Mouse (Mus musculus): ENCODE data around the gene Gm11555. TPM values are rescaled to one million over a fixed set of nuclear protein-coding genes. Genes with fewer than 3 reads are reported as not detected.

Gene Gm11555
- polyA plus RNA-seq (2014; fragmentation: Illumina TruSeq; extraction: RNeasy Lipid Tissue Mini Kit (QIAGEN cat#74804); ENCODE audit: insufficient read depth, low read depth, low replicate concordance) = not detected

DNA sequence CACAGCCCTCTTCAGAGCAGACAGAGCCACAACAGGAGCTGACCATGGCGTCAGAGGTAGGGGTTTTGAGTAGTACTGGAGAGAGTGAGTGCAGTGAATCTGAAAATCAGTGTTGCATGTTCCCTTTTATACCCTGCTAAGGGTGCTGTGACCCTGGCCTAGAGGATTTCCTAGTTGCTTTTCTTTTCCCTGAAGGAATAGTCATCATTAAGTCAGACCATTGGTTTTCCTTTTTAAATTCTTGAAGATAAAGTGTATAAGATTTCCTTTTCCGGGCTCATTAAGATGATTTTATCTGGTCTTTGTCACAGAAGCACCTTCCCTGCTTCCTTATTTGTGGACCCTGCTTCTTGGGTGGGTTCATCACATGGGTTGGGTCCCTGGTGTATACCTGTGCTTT is at the start of gene Gm11555:
Gm11555 (minus strand) TSS at position 101 of the 400 bp plus-strand sequence.

GRCm38 (mm10) chr11:99690463-99690862 is 40.4 kb upstream of the Gm11555 start, which contains the start of gene Gm14190:
Gm14190 (minus strand) TSS chr11:99690740.

DNA sequence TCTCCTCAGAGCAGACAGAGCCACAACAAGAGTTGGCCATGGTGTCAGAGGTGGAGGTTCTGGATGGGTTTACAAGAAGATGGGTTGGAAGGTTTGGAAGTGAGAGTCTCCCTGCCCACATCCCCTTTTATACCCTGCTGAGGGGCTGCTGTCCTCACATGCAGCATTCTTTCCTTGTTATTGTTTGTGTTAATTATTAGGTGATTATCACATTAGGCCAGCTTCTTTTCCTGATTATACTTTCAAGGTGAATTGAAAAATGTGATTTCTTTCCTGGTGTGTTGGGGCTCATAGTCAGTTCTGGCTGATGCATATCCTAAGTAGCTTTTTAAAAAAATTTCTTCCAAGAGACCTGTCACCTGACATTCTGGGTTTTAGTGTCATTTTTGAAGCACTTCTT is 15.8 kb upstream of the Gm11555 start, which contains the start of gene Krtap4-6:
Krtap4-6 (minus strand) TSS at position 101 of the 400 bp plus-strand sequence.

DNA sequence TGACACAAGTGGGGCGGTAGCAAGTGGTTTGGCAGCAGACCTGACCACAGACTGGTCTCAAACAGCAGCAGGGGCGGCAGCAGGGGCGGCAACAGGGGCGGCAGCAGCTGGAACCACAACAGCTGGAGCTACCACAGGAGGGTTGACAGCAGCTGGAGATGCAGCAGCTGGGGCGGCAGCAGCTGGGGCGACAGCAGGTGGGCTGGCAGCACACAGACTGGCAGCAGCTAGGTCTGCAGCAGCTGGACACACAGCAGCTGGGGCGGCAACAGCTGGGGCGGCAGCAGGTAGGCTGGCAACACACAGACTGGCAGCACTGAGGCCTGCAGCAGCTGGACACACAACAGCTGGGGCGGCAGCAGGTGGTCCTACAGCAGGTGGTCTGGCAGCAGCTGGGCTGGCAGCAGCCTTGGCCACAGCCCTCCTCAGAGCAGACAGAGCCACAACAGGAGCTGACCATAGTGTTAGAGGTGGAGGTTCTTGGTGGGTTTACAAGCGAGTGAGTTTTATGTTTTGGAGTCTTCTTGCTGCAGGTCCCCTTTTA is 8.5 kb upstream of the Gm11555 start, which contains the start of gene Gm11563:
Gm11563 (minus strand) TSS at position 494 of the 544 bp plus-strand sequence.

DNA sequence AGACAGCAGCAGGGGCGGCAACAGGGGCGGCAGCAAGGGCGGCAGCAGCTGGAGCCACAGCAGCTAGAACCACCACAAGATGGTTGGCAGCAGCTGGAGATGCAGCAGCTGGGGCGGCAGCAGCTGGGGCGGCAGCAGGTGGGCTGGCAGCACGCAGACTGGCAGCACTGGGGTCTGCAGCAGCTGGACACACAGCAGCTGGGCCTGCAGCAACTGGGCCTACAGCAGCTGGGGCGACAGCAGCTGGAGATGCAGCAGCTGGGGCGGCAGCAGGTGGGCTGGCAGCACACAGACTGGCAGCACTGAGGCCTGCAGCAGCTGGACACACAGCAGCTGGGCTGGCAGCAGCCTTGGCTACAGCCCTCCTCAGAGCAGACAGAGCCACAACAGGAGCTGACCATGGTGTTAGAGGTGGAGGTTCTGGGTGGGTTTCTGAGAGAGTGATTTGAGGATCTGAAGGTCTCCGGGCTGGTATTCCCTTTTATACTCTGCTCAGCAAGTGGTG is 6.3 kb downstream of the Gm11555 start, which contains the start of gene Krtap4-7:
Krtap4-7 (minus strand) TSS at position 455 of the 505 bp plus-strand sequence.

DNA sequence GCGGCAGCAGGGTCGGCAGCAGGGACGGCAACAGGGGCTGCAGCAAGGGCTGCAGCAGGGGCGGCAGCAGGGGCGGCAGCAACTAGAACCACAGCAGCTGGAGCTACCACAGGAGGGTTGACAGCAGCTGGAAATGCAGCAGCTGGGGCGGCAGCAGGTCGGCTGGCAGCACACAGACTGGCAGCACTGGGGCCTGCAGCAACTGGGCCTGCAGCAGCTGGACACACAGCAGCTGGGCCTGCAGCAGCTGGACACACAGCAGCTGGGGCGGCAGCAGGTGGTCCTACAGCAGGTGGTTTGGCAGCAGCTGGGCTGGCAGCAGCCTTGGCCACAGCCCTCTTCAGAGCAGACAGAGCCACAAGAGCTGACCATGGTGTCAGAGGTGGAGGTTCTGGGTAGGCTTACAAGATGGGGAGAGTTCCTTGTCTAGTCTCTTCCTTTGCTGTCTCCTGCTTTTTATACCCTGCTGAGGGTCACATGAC is 15.3 kb downstream of the Gm11555 start, which contains the start of gene Krtap4-2:
Krtap4-2 (minus strand) TSS at position 432 of the 482 bp plus-strand sequence.

DNA sequence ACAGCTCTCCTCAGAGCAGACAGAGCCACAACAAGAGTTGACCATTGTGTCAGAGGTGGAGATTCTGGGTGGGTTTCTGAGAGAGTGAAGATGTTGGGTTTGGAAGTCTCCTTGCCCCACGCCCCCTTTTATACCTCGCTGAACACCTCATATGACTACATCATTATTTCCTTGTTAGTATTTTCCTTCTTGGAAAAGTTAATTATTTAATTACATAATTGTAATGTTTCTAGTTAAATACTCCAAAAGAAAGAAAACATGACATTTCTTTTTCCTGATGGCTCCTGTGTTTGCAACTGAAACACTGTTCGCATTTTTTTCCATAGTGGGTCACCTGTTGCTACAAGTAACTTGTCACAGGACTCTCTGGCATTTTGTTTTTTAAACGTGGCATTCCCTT is 21.9 kb downstream of the Gm11555 start, which contains the start of gene Krtap4-1:
Krtap4-1 (minus strand) TSS at position 101 of the 400 bp plus-strand sequence.

GRCm38 (mm10) chr11:99620335-99620734 is 29.7 kb downstream of the Gm11555 start, which contains the start of gene Gm11562:
Gm11562 (minus strand) TSS chr11:99620435.

DNA sequence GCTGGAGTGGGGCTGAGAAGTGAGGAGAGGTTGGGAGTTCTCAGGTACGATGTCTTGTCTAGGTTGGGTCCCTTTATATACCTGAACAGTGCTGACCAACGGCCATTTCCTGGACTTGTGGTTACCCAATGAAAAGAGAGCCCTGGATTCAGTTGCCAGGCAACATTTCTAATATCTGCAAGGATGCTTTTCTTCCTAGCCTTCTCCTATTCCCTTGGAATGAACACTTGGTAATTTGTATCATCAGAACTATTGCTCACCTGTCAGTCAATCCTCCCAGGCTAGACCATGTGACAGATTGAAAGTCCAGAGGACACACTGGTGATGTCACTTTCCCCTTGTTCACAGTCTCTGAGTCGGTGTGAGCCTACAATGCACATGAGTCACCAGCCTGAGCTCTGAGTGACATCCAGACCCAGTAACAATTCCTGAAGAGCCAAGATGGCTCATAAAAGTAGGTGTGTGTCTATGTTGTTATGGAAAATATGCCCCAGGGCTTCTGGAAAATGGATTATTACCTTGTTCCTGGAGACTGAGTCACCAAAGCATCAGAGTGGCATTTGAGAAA is 35.2 kb downstream of the Gm11555 start, which contains the start of gene Krtap2-4:
Krtap2-4 (minus strand) TSS at position 51 of the 568 bp plus-strand sequence.

DNA sequence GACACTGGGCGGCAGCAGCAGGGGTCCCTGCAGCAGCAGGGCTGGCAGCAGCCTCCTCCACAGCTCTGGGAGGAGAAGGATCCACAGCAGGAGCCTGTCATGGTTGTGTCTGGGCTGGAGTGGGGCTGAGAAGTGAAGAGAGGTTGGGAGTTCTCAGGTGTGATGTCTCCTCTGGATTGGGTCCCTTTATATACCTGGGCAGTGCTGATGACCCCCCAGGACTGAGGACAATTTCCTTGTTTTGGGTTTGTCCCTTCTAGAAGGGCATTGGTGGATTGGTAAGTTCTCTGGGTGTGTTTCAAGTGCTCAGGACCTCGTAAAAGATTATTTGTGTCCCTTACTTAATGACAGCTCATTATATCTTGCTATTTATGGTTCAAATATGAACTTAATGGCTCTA is 39.9 kb downstream of the Gm11555 start, which contains the start of gene Gm11937:
Gm11937 (minus strand) TSS at position 101 of the 400 bp plus-strand sequence.

DNA sequence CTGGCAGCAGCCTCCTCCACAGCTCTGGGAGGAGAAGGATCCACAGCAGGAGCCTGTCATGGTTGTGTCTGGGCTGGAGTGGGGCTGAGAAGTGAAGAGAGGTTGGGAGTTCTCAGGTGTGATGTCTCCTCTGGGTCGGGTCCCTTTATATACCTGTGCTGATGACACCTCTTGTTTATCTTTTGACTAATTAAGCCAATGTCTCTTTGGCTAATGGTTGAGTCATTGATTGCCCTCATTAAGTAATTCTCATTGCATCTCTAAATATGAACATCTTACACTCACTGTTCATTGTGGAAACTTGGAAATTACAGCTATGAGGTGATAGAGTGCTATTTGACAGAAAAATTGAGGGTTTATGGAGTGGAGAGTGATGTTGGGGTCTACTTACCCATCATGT is 46.8 kb downstream of the Gm11555 start, which contains the start of gene Gm11938:
Gm11938 (minus strand) TSS at position 101 of the 400 bp plus-strand sequence.

Other genes with a start within 250 kb of the Gm11555 start
- not detected for gene Krt12, start 228.0 kb downstream of the Gm11555 start, polyA plus RNA-seq (2014; fragmentation: Illumina TruSeq; extraction: RNeasy Lipid Tissue Mini Kit (QIAGEN cat#74804); ENCODE audit: insufficient read depth, low read depth, low replicate concordance)
- gene Krt20, start 212.1 kb downstream of the Gm11555 start, polyA plus RNA-seq (2014; fragmentation: Illumina TruSeq; extraction: RNeasy Lipid Tissue Mini Kit (QIAGEN cat#74804); ENCODE audit: insufficient read depth, low read depth, low replicate concordance) = not detected
- 18.8 TPM for gene Krt23, start 157.1 kb downstream of the Gm11555 start, polyA plus RNA-seq (2014; fragmentation: Illumina TruSeq; extraction: RNeasy Lipid Tissue Mini Kit (QIAGEN cat#74804); ENCODE audit: insufficient read depth, low read depth, low replicate concordance)
- not detected for gene Krt39, start 128.9 kb downstream of the Gm11555 start, polyA plus RNA-seq (2014; fragmentation: Illumina TruSeq; extraction: RNeasy Lipid Tissue Mini Kit (QIAGEN cat#74804); ENCODE audit: insufficient read depth, low read depth, low replicate concordance)
- gene Krt40, start 107.1 kb downstream of the Gm11555 start, polyA plus RNA-seq (2014; fragmentation: Illumina TruSeq; extraction: RNeasy Lipid Tissue Mini Kit (QIAGEN cat#74804); ENCODE audit: insufficient read depth, low read depth, low replicate concordance) = not detected
- not detected for gene Krtap3-3, start 99.4 kb downstream of the Gm11555 start, polyA plus RNA-seq (2014; fragmentation: Illumina TruSeq; extraction: RNeasy Lipid Tissue Mini Kit (QIAGEN cat#74804); ENCODE audit: insufficient read depth, low read depth, low replicate concordance)
- gene Krtap3-2, start 93.4 kb downstream of the Gm11555 start, polyA plus RNA-seq (2014; fragmentation: Illumina TruSeq; extraction: RNeasy Lipid Tissue Mini Kit (QIAGEN cat#74804); ENCODE audit: insufficient read depth, low read depth, low replicate concordance) = not detected
- gene Gm11939, start 90.8 kb downstream of the Gm11555 start, polyA plus RNA-seq (2014; fragmentation: Illumina TruSeq; extraction: RNeasy Lipid Tissue Mini Kit (QIAGEN cat#74804); ENCODE audit: insufficient read depth, low read depth, low replicate concordance) = not detected
- not detected for gene Krtap3-1, start 83.6 kb downstream of the Gm11555 start, polyA plus RNA-seq (2014; fragmentation: Illumina TruSeq; extraction: RNeasy Lipid Tissue Mini Kit (QIAGEN cat#74804); ENCODE audit: insufficient read depth, low read depth, low replicate concordance)
- gene Krtap1-5, start 69.2 kb downstream of the Gm11555 start, polyA plus RNA-seq (2014; fragmentation: Illumina TruSeq; extraction: RNeasy Lipid Tissue Mini Kit (QIAGEN cat#74804); ENCODE audit: insufficient read depth, low read depth, low replicate concordance) = not detected
- gene Krtap1-4, start 66.6 kb downstream of the Gm11555 start, polyA plus RNA-seq (2014; fragmentation: Illumina TruSeq; extraction: RNeasy Lipid Tissue Mini Kit (QIAGEN cat#74804); ENCODE audit: insufficient read depth, low read depth, low replicate concordance) = not detected
- not detected for gene Krtap1-3, start 58.9 kb downstream of the Gm11555 start, polyA plus RNA-seq (2014; fragmentation: Illumina TruSeq; extraction: RNeasy Lipid Tissue Mini Kit (QIAGEN cat#74804); ENCODE audit: insufficient read depth, low read depth, low replicate concordance)
- gene Krtap9-3, start 52.1 kb downstream of the Gm11555 start, polyA plus RNA-seq (2014; fragmentation: Illumina TruSeq; extraction: RNeasy Lipid Tissue Mini Kit (QIAGEN cat#74804); ENCODE audit: insufficient read depth, low read depth, low replicate concordance) = not detected
- gene Gm11938, start 46.9 kb downstream of the Gm11555 start, polyA plus RNA-seq (2014; fragmentation: Illumina TruSeq; extraction: RNeasy Lipid Tissue Mini Kit (QIAGEN cat#74804); ENCODE audit: insufficient read depth, low read depth, low replicate concordance) = not detected
- gene Gm11937, start 40.0 kb downstream of the Gm11555 start, polyA plus RNA-seq (2014; fragmentation: Illumina TruSeq; extraction: RNeasy Lipid Tissue Mini Kit (QIAGEN cat#74804); ENCODE audit: insufficient read depth, low read depth, low replicate concordance) = not detected
- gene Krtap2-4, start 35.4 kb downstream of the Gm11555 start, polyA plus RNA-seq (2014; fragmentation: Illumina TruSeq; extraction: RNeasy Lipid Tissue Mini Kit (QIAGEN cat#74804); ENCODE audit: insufficient read depth, low read depth, low replicate concordance) = not detected
- not detected for gene Gm11562, start 29.8 kb downstream of the Gm11555 start, polyA plus RNA-seq (2014; fragmentation: Illumina TruSeq; extraction: RNeasy Lipid Tissue Mini Kit (QIAGEN cat#74804); ENCODE audit: insufficient read depth, low read depth, low replicate concordance)
- not detected for gene Krtap4-1, start 22.0 kb downstream of the Gm11555 start, polyA plus RNA-seq (2014; fragmentation: Illumina TruSeq; extraction: RNeasy Lipid Tissue Mini Kit (QIAGEN cat#74804); ENCODE audit: insufficient read depth, low read depth, low replicate concordance)
- gene Krtap4-2, start 15.2 kb downstream of the Gm11555 start, polyA plus RNA-seq (2014; fragmentation: Illumina TruSeq; extraction: RNeasy Lipid Tissue Mini Kit (QIAGEN cat#74804); ENCODE audit: insufficient read depth, low read depth, low replicate concordance) = not detected
- gene Krtap4-7, start 6.1 kb downstream of the Gm11555 start, polyA plus RNA-seq (2014; fragmentation: Illumina TruSeq; extraction: RNeasy Lipid Tissue Mini Kit (QIAGEN cat#74804); ENCODE audit: insufficient read depth, low read depth, low replicate concordance) = not detected
- gene Gm11563, start 8.7 kb upstream of the Gm11555 start, polyA plus RNA-seq (2014; fragmentation: Illumina TruSeq; extraction: RNeasy Lipid Tissue Mini Kit (QIAGEN cat#74804); ENCODE audit: insufficient read depth, low read depth, low replicate concordance) = not detected
- gene Krtap4-6, start 15.7 kb upstream of the Gm11555 start, polyA plus RNA-seq (2014; fragmentation: Illumina TruSeq; extraction: RNeasy Lipid Tissue Mini Kit (QIAGEN cat#74804); ENCODE audit: insufficient read depth, low read depth, low replicate concordance) = not detected
- gene Gm14190, start 40.5 kb upstream of the Gm11555 start, polyA plus RNA-seq (2014; fragmentation: Illumina TruSeq; extraction: RNeasy Lipid Tissue Mini Kit (QIAGEN cat#74804); ENCODE audit: insufficient read depth, low read depth, low replicate concordance) = not detected
- gene Gm14180, start 84.1 kb upstream of the Gm11555 start, polyA plus RNA-seq (2014; fragmentation: Illumina TruSeq; extraction: RNeasy Lipid Tissue Mini Kit (QIAGEN cat#74804); ENCODE audit: insufficient read depth, low read depth, low replicate concordance) = not detected
- gene Gm11595, start 122.7 kb upstream of the Gm11555 start, polyA plus RNA-seq (2014; fragmentation: Illumina TruSeq; extraction: RNeasy Lipid Tissue Mini Kit (QIAGEN cat#74804); ENCODE audit: insufficient read depth, low read depth, low replicate concordance) = not detected
- not detected for gene Krtap4-8, start 130.5 kb upstream of the Gm11555 start, polyA plus RNA-seq (2014; fragmentation: Illumina TruSeq; extraction: RNeasy Lipid Tissue Mini Kit (QIAGEN cat#74804); ENCODE audit: insufficient read depth, low read depth, low replicate concordance)
- not detected for gene Krtap4-9, start 135.0 kb upstream of the Gm11555 start, polyA plus RNA-seq (2014; fragmentation: Illumina TruSeq; extraction: RNeasy Lipid Tissue Mini Kit (QIAGEN cat#74804); ENCODE audit: insufficient read depth, low read depth, low replicate concordance)
- gene Gm11596, start 143.2 kb upstream of the Gm11555 start, polyA plus RNA-seq (2014; fragmentation: Illumina TruSeq; extraction: RNeasy Lipid Tissue Mini Kit (QIAGEN cat#74804); ENCODE audit: insufficient read depth, low read depth, low replicate concordance) = not detected
- gene Gm11569, start 148.7 kb upstream of the Gm11555 start, polyA plus RNA-seq (2014; fragmentation: Illumina TruSeq; extraction: RNeasy Lipid Tissue Mini Kit (QIAGEN cat#74804); ENCODE audit: insufficient read depth, low read depth, low replicate concordance) = not detected
- gene Gm11554, start 154.2 kb upstream of the Gm11555 start, polyA plus RNA-seq (2014; fragmentation: Illumina TruSeq; extraction: RNeasy Lipid Tissue Mini Kit (QIAGEN cat#74804); ENCODE audit: insufficient read depth, low read depth, low replicate concordance) = not detected
- not detected for gene Krtap4-13, start 159.7 kb upstream of the Gm11555 start, polyA plus RNA-seq (2014; fragmentation: Illumina TruSeq; extraction: RNeasy Lipid Tissue Mini Kit (QIAGEN cat#74804); ENCODE audit: insufficient read depth, low read depth, low replicate concordance)
- gene Gm11564, start 165.4 kb upstream of the Gm11555 start, polyA plus RNA-seq (2014; fragmentation: Illumina TruSeq; extraction: RNeasy Lipid Tissue Mini Kit (QIAGEN cat#74804); ENCODE audit: insufficient read depth, low read depth, low replicate concordance) = not detected
- not detected for gene 2300003K06Rik, start 187.8 kb upstream of the Gm11555 start, polyA plus RNA-seq (2014; fragmentation: Illumina TruSeq; extraction: RNeasy Lipid Tissue Mini Kit (QIAGEN cat#74804); ENCODE audit: insufficient read depth, low read depth, low replicate concordance)
- gene Krtap4-16, start 201.4 kb upstream of the Gm11555 start, polyA plus RNA-seq (2014; fragmentation: Illumina TruSeq; extraction: RNeasy Lipid Tissue Mini Kit (QIAGEN cat#74804); ENCODE audit: insufficient read depth, low read depth, low replicate concordance) = not detected
- gene Gm11568, start 207.7 kb upstream of the Gm11555 start, polyA plus RNA-seq (2014; fragmentation: Illumina TruSeq; extraction: RNeasy Lipid Tissue Mini Kit (QIAGEN cat#74804); ENCODE audit: insufficient read depth, low read depth, low replicate concordance) = not detected
- not detected for gene Gm11559, start 214.2 kb upstream of the Gm11555 start, polyA plus RNA-seq (2014; fragmentation: Illumina TruSeq; extraction: RNeasy Lipid Tissue Mini Kit (QIAGEN cat#74804); ENCODE audit: insufficient read depth, low read depth, low replicate concordance)
- not detected for gene Krtap9-1, start 223.2 kb upstream of the Gm11555 start, polyA plus RNA-seq (2014; fragmentation: Illumina TruSeq; extraction: RNeasy Lipid Tissue Mini Kit (QIAGEN cat#74804); ENCODE audit: insufficient read depth, low read depth, low replicate concordance)
- gene Gm11567, start 229.0 kb upstream of the Gm11555 start, polyA plus RNA-seq (2014; fragmentation: Illumina TruSeq; extraction: RNeasy Lipid Tissue Mini Kit (QIAGEN cat#74804); ENCODE audit: insufficient read depth, low read depth, low replicate concordance) = not detected

Data from lung, adult 10 weeks (tissue).